Mouse (Mus musculus): ENCODE measurements around the gene Tnni1. TPM values are rescaled to one million over a fixed set of nuclear protein-coding genes. Genes with fewer than 3 reads are reported as not detected.

Gene Tnni1
- polyA plus RNA-seq, 1 experiment from 2014 or later: 28.9 TPM

DNA sequence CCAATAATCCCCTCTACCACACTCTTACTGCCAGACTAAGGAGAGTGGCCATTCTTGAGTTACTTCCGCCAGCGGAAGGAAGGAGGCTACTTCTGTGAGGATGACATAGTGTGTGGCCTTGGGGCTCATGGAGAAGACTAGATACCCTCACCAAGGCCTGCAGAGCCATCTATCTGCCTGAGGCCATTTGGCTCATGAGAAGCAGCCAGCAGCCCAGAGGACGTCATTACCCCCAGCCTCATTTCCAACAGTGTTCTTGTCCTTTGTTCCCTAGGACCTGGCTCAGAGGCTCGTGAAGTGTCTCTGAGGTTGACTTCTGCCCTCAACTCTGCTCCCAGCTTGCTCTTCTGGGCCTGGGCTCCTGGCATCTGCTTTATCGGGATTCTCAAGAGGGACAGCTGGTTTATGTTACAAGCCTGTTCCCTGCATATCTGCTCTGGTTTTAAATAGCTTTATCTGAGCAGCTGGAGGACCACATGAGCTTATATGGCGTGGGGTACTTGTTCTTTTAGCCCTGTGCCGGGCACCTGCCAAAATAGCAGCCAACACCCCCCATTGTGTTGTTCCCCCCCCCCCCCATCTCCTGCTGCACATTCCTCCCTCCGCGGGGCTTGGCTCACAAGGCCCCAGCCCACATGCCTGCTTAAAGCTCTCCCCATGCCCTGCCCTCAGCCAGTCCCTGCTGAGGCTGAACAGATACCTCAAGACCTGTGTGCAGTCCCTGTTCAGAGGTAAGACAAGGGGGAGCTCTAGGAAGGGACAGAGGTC lies 56.7 kb downstream of the Tnni1 start, which contains the start of gene Tnnt2:
TSS of gene Tnnt2 (plus strand) at position 639 of the 768 bp plus-strand sequence.
- no peak for ATAC-seq (ENCODE audit: insufficient number of reproducible peaks, insufficient read depth, low FRiP score, low TSS enrichment, low read depth)
- H3K27ac ChIP-seq: no peak within 1 kb of the TSS

GRCm38 (mm10) chr1:135838626-135839025 lies 59.4 kb downstream of the Tnni1 start:
- ATAC-seq (ENCODE audit: insufficient number of reproducible peaks, insufficient read depth, low FRiP score, low TSS enrichment, low read depth): no peak
- Histone ChIP-seq H3K4me1 (peaks cover 18% of the 10 kb centered on the region), H3K4me2 (no peak overlapping the region), H3K27ac (no peak overlapping the region), H3K9me3 (no peaks in the 10 kb centered on the region), H3K4me3 (no peak overlapping the region), H3K36me3 (no peaks in the 10 kb centered on the region), H3K9ac (no peak overlapping the region), H3K27me3 (no peaks in the 10 kb centered on the region)
- 44% methylated on average over 4 of the region's 4 CpGs for WGBS

More for the DNA sequence above, 56.7 kb downstream of the Tnni1 start, which contains the start of gene Tnnt2:
- no peak within 1 kb of the TSS for H3K4me2 ChIP-seq
- no peaks in the 10 kb centered on the region for H3K36me3 ChIP-seq
- peaks cover 18% of the 10 kb centered on the region for H3K4me1 ChIP-seq
- no peaks in the 10 kb centered on the region for H3K9me3 ChIP-seq
- 38% methylated on average over 9 of the region's 9 CpGs for WGBS
- H3K9ac ChIP-seq: no peak within 1 kb of the TSS
- H3K4me3 ChIP-seq: no peak within 1 kb of the TSS
- no peaks in the 10 kb centered on the region for H3K27me3 ChIP-seq

GRCm38 (mm10) chr1:135839065-135839464 lies 59.8 kb downstream of the Tnni1 start:
- ATAC-seq (ENCODE audit: insufficient number of reproducible peaks, insufficient read depth, low FRiP score, low TSS enrichment, low read depth): no peak
- WGBS: 86% methylated on average over 6 of the region's 6 CpGs
- no peaks in the 10 kb centered on the region for H3K27me3 ChIP-seq
- H3K36me3 ChIP-seq: no peaks in the 10 kb centered on the region
- H3K4me1 ChIP-seq: peaks cover 16% of the 10 kb centered on the region
- H3K4me3 ChIP-seq: no peak overlapping the region
- H3K4me2 ChIP-seq: no peak overlapping the region
- no peak overlapping the region for H3K9ac ChIP-seq
- H3K27ac ChIP-seq: no peak overlapping the region
- no peaks in the 10 kb centered on the region for H3K9me3 ChIP-seq

GRCm38 (mm10) chr1:135840675-135841395 lies 61.6 kb downstream of the Tnni1 start:
- peaks cover 6% of the 10 kb centered on the region; the same call in 1 of the 2 replicates for H3K4me1 ChIP-seq
- 60% methylated on average over 15 of the region's 15 CpGs for WGBS
- H3K9me3 ChIP-seq: no peaks in the 10 kb centered on the region
- no peak overlapping the region for H3K9ac ChIP-seq
- no peak overlapping the region for H3K4me3 ChIP-seq
- no peak overlapping the region for H3K4me2 ChIP-seq
- H3K27me3 ChIP-seq: no peaks in the 10 kb centered on the region
- H3K27ac ChIP-seq: no peak overlapping the region
- ATAC-seq (ENCODE audit: insufficient number of reproducible peaks, insufficient read depth, low FRiP score, low TSS enrichment, low read depth): no peak
- no peaks in the 10 kb centered on the region for H3K36me3 ChIP-seq

GRCm38 (mm10) chr1:135843519-135844262 lies 64.5 kb downstream of the Tnni1 start:
- no peak overlapping the region for H3K27ac ChIP-seq
- H3K9ac ChIP-seq: no peak overlapping the region
- no peaks in the 10 kb centered on the region for H3K9me3 ChIP-seq
- H3K4me1 ChIP-seq: no peaks in the 10 kb centered on the region
- no peaks in the 10 kb centered on the region for H3K27me3 ChIP-seq
- WGBS: 83% methylated on average over 10 of the region's 10 CpGs
- no peak for ATAC-seq (ENCODE audit: insufficient number of reproducible peaks, insufficient read depth, low FRiP score, low TSS enrichment, low read depth)
- H3K4me2 ChIP-seq: no peak overlapping the region
- H3K4me3 ChIP-seq: no peak overlapping the region
- no peaks in the 10 kb centered on the region for H3K36me3 ChIP-seq

DNA sequence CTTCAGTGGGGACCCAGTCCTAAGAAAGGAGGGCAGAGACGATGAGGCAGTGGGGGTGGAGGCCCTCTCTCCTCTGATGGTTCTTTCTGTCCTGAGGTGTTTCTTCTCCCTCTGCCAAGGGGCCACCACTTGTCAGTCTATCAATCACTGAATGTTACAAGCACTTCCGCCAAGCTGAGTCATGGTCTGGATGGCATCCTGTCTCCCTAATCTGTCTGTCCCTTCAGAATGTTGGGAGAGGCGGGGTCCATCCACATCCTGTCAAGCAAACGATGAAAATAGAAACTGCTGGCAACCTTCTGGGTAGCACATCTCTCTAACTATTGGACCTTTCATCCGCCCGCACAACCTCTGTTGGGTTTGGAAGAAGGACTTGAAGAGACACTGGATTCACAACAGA lies 65.2 kb downstream of the Tnni1 start:
- Histone ChIP-seq H3K4me2 (no peak overlapping the region), H3K27me3 (no peaks in the 10 kb centered on the region), H3K27ac (no peak overlapping the region), H3K36me3 (no peaks in the 10 kb centered on the region), H3K9ac (no peak overlapping the region), H3K4me3 (no peak overlapping the region), H3K4me1 (no peaks in the 10 kb centered on the region), H3K9me3 (no peaks in the 10 kb centered on the region)
- 71% methylated on average over 6 of the region's 6 CpGs for WGBS
- ATAC-seq (ENCODE audit: insufficient number of reproducible peaks, insufficient read depth, low FRiP score, low TSS enrichment, low read depth): no peak

DNA sequence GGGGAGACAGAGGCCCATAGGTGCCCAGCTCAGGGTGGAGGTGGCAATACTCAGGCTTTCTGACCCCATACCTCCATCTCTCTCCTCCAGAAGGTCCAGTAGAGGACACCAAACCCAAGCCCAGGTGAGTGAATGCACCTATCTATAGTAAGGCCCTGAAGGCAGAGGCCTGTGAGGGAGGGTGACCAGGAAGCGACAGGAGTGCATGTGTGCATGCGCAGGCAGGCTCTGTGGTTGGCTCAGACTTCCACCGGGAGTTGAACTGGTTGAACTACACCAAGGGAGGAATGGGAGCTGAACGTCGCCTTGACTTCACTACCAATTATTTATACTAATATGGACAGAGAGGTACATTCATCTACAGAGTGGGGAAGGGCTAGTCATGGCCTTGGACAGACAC lies 67.4 kb downstream of the Tnni1 start:
- H3K4me2 ChIP-seq: no peak overlapping the region
- H3K9ac ChIP-seq: no peak overlapping the region
- no peaks in the 10 kb centered on the region for H3K36me3 ChIP-seq
- no peak for ATAC-seq (ENCODE audit: insufficient number of reproducible peaks, insufficient read depth, low FRiP score, low TSS enrichment, low read depth)
- WGBS: 68% methylated on average over 5 of the region's 5 CpGs
- H3K9me3 ChIP-seq: no peaks in the 10 kb centered on the region
- peaks cover under 1% of the 10 kb centered on the region; the same call in 1 of the 2 replicates for H3K4me1 ChIP-seq
- no peaks in the 10 kb centered on the region for H3K27me3 ChIP-seq
- H3K4me3 ChIP-seq: no peak overlapping the region
- H3K27ac ChIP-seq: no peak overlapping the region

- no peaks in the 10 kb centered on the region for H3K27me3 ChIP-seq
- H3K27ac ChIP-seq: no peak overlapping the region
- no peak for ATAC-seq (ENCODE audit: insufficient number of reproducible peaks, insufficient read depth, low FRiP score, low TSS enrichment, low read depth)
- no peak overlapping the region for H3K4me2 ChIP-seq
- H3K9ac ChIP-seq: no peak overlapping the region
- H3K4me1 ChIP-seq: peaks cover 6% of the 10 kb centered on the region
- H3K4me3 ChIP-seq: no peak overlapping the region
- H3K36me3 ChIP-seq: no peaks in the 10 kb centered on the region
- 28% methylated on average over 6 of the region's 6 CpGs for WGBS
- no peaks in the 10 kb centered on the region for H3K9me3 ChIP-seq
These were observed 67.9 kb downstream of the Tnni1 start for GRCm38 (mm10) chr1:135847139-135847562.

- ATAC-seq (ENCODE audit: insufficient number of reproducible peaks, insufficient read depth, low FRiP score, low TSS enrichment, low read depth): no peak
- no peak overlapping the region for H3K4me2 ChIP-seq
- H3K36me3 ChIP-seq: no peaks in the 10 kb centered on the region
- no peak overlapping the region for H3K27ac ChIP-seq
- H3K9me3 ChIP-seq: no peaks in the 10 kb centered on the region
- H3K4me1 ChIP-seq: peaks cover 11% of the 10 kb centered on the region
- no peak overlapping the region for H3K4me3 ChIP-seq
- no peaks in the 10 kb centered on the region for H3K27me3 ChIP-seq
- 82% methylated on average over 17 of the region's 17 CpGs for WGBS
- no peak overlapping the region for H3K9ac ChIP-seq
These were observed 68.5 kb downstream of the Tnni1 start for GRCm38 (mm10) chr1:135847611-135848351.

DNA sequence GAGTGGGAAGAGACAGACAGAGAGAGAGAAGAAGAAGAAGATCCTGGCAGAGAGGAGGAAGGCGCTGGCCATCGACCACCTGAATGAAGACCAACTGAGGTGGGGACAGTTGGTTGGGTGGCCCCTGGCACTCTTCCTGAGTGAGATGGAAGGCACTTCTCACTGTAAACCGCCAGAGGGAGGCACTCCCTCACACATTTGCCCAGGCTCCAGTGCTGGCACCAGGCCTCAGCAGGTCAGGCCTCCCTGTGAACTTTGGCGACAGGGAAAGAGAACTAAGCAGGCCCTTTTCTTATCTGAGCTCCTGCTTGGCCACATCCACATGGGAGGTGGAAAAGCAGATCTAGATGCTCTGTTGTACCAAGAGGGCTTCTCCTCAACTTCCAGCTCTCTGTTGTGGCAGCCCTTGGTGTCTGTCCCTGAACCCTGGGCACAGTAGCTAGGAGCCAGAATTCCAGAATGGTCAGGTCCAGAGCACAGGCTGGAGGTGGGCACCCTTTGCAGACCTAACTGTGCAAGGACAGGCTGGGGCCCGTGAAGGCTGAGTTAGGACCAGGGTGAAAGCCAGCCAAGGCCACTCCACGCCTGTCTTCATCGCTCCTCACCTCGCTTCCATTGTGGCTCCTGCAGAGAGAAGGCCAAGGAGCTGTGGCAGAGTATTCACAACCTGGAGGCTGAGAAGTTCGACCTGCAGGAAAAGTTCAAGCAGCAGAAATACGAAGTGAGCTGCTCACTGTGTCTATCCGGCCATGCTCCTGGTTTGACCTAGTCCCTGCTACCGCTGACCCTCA lies 71.7 kb downstream of the Tnni1 start:
- WGBS: 75% methylated on average over 12 of the region's 12 CpGs
- peaks cover 11% of the 10 kb centered on the region for H3K4me1 ChIP-seq
- no peak overlapping the region for H3K27ac ChIP-seq

More for the DNA sequence above, 71.7 kb downstream of the Tnni1 start:
- no peak overlapping the region for H3K9ac ChIP-seq
- H3K4me3 ChIP-seq: no peak overlapping the region
- H3K36me3 ChIP-seq: no peaks in the 10 kb centered on the region
- H3K4me2 ChIP-seq: no peak overlapping the region
- no peaks in the 10 kb centered on the region for H3K27me3 ChIP-seq
- H3K9me3 ChIP-seq: no peaks in the 10 kb centered on the region
- no peak; the same call in 1 of the 2 replicates for ATAC-seq (ENCODE audit: insufficient number of reproducible peaks, insufficient read depth, low FRiP score, low TSS enrichment, low read depth)
